Mouse (Mus musculus) heart, embryonic 14.5 days (tissue): ENCODE results near the gene Gse1. TPM values are rescaled to one million over a fixed set of nuclear protein-coding genes. Genes with fewer than 3 reads are reported as not detected.
A peak's percentile ranks its signal among the peaks of the same experiment; 100 is the strongest.

Source experiments
- ATAC-seq: fragments of 200-750 bp; cut with Nextera tagmentation; 2 replicates; pipeline ENCODE4 v1.8.0; 2017; ENCODE audit warnings: low read depth, moderate TSS enrichment; ENCODE audit not compliant: insufficient number of reproducible peaks, insufficient read depth, low FRiP score
- H3K27ac ChIP-seq, 2 experiments: fragments of 200-500 bp in 1 of 2; fragments of 300-500 bp in 1 of 2; sonication (generic) in 1 of 2; replicated peaks in 1 of 2; 2 replicates each; pipeline ENCODE4 v1.5.1; 2012 to 2014; ENCODE audit warnings: low read depth in 2 of 2, low read length in 2 of 2, control low read depth in 1 of 2, mild to moderate bottlenecking in 1 of 2, mixed read lengths in 1 of 2; ENCODE audit not compliant: control insufficient read depth in 1 of 2, insufficient read depth in 1 of 2
- H3K27me3 ChIP-seq: fragments of 300-500 bp; sonication (generic); 2 replicates; pipeline ENCODE4 v1.6.1; 2014; ENCODE audit warnings: mild to moderate bottlenecking, low read length, control low read depth; ENCODE audit not compliant: control insufficient read depth, insufficient read depth
- H3K36me3 ChIP-seq: fragments of 300-500 bp; sonication (generic); 2 replicates; pipeline ENCODE4 v1.6.1; 2014; ENCODE audit warnings: mild to moderate bottlenecking, control low read depth, low read length, mixed read lengths; ENCODE audit not compliant: control insufficient read depth, insufficient read depth
- H3K4me1 ChIP-seq, 2 experiments: fragments of 200-500 bp in 1 of 2; fragments of 300-500 bp in 1 of 2; sonication (generic) in 1 of 2; 2 replicates each; pipeline ENCODE4 v1.6.1; 2012 to 2014; ENCODE audit warnings: low read length in 2 of 2, control low read depth in 1 of 2, mixed read lengths in 1 of 2; ENCODE audit not compliant: control insufficient read depth in 2 of 2, insufficient read depth in 2 of 2
- H3K4me2 ChIP-seq: fragments of 300-500 bp; sonication (generic); 2 replicates; pipeline ENCODE4 v1.6.1; 2014; ENCODE audit warnings: mild to moderate bottlenecking, low read length
- H3K4me3 ChIP-seq, 2 experiments: fragments of 200-500 bp in 1 of 2; fragments of 300-500 bp in 1 of 2; sonication (generic) in 1 of 2; 2 replicates each; pipeline ENCODE4 v1.5.1; 2012 to 2014; ENCODE audit warnings: low read length in 2 of 2, mild to moderate bottlenecking in 2 of 2, control low read depth in 1 of 2, low read depth in 1 of 2, moderate library complexity in 1 of 2; ENCODE audit not compliant: control insufficient read depth in 1 of 2, insufficient read depth in 1 of 2
- H3K9ac ChIP-seq: fragments of 300-500 bp; sonication (generic); 2 replicates; pipeline ENCODE4 v1.6.1; 2014; ENCODE audit warnings: mild to moderate bottlenecking, low read length
- H3K9me3 ChIP-seq: fragments of 300-500 bp; sonication (generic); 2 replicates; pipeline ENCODE4 v1.6.1; 2016; ENCODE audit warnings: low read length, control low read depth; ENCODE audit not compliant: control insufficient read depth
- WGBS: fragments of 180-500 bp; shearing (Covaris S2); extraction: QIAGEN DNeasy Blood & Tissue Kit; methylation state at CpG from one replicate; pipeline ENCODE4 v1.1.7; 2014; 5-methylcytosine and 5-hydroxymethylcytosine counted together
- polyA plus RNA-seq: library from polyadenylated mRNA; unstranded; fragments of >200 nt; fragmentation: Nextera tagmentation; extraction: Ambion mirVana; gene quantifications from 2 replicates; pipeline ENCODE4 v1.2.1, GENCODE M21; 2014

Gene Gse1
- polyA plus RNA-seq, 1 experiment from 2014 or later, result 12.2 TPM

DNA sequence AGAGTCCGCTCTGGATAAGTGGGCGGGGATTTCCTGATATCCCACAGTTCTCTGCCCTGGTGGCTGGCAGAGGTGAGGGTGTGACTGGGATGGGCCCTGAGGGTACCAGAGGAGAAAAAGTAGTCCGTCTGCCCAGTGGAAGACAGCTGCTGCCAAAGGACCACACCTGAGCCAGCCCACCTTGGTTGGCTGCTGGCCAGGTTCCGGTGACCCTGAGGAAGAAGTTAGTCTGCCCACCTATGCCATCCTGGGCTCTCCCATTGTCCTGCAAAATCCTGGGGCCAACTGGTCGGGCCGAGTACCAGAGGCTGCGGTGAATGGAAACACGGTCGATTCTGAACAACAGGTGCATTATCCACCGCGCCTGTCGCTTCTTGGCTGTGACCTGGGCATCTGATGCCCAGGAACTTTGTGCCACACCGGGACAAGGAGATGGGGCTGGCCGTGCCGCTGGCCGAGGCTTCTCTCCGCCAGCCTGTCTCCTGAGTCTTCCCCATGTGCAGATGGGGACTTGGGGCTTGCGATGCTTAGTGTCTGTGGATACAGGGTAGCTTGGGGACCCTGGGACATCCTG is 326.3 kb downstream of the Gse1 start:
- 85% methylated on average over 18 of the region's 18 CpGs for WGBS
- ATAC-seq, result no peak
- Histone ChIP-seq H3K9me3 (no peaks in the 10 kb centered on the region), H3K27me3 (no peaks in the 10 kb centered on the region), H3K9ac (peak overlapping the region; percentile 72; the same call in 1 of the 2 replicates), H3K4me2 (peak overlapping the region; percentile 61; the same call in 1 of the 2 replicates), H3K36me3 (peaks cover 34% of the 10 kb centered on the region), H3K27ac (peak overlapping the region in 1 of 2 experiments; percentile 98; a peak in 2 of 4 replicates), H3K4me1 (peaks cover 81 to 99% of the 10 kb centered on the region in 2 experiments), H3K4me3 (no peak overlapping the region)

DNA sequence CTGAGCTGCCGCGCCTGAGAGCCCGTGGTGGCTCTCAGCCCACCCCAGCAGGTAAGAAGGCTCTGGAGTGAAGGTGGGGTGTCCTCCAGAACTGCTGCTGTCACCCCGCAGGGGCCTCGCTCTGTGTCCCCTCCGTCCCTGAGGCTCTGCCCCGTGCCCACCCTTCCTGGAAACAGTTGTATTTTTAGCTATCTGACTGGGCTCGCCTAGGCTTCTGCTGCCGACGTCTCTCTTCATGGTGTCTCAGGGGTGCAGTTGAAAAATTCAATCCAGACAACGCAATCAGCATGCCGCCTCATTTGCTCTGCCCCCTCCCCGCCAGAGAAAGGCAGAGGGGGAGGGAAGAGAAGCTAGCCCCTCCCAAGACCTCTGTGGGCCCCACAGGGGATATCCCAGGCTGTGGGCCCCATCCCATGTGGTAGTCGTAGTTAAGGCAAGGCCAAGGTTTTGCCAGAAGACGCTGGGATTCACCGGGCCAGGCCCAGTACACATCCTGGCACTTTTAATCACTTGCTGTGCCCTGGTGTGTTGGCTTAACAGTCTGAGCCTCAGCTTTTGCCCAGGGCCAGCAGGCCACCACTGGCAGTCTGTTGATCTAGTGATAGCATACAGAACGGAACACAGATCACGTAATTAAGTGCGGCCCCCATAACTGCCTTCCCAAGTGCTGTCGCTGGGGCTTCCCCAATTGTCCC is 328.1 kb downstream of the Gse1 start:
- H3K9ac ChIP-seq, result peak overlapping the region; percentile 72
- peaks cover 37% of the 10 kb centered on the region for H3K36me3 ChIP-seq
- H3K27me3 ChIP-seq, result no peaks in the 10 kb centered on the region
- ATAC-seq, result no peak
- H3K4me1 ChIP-seq, result peaks cover 75 to 97% of the 10 kb centered on the region in 2 experiments
- no peaks in the 10 kb centered on the region for H3K9me3 ChIP-seq
- peak overlapping the region; percentile 96 to 98 for H3K27ac ChIP-seq
- H3K4me3 ChIP-seq, result peak overlapping the region; percentile 23 to 27
- peak overlapping the region; percentile 61 for H3K4me2 ChIP-seq
- WGBS, result 24% methylated on average over 20 of the region's 20 CpGs

DNA sequence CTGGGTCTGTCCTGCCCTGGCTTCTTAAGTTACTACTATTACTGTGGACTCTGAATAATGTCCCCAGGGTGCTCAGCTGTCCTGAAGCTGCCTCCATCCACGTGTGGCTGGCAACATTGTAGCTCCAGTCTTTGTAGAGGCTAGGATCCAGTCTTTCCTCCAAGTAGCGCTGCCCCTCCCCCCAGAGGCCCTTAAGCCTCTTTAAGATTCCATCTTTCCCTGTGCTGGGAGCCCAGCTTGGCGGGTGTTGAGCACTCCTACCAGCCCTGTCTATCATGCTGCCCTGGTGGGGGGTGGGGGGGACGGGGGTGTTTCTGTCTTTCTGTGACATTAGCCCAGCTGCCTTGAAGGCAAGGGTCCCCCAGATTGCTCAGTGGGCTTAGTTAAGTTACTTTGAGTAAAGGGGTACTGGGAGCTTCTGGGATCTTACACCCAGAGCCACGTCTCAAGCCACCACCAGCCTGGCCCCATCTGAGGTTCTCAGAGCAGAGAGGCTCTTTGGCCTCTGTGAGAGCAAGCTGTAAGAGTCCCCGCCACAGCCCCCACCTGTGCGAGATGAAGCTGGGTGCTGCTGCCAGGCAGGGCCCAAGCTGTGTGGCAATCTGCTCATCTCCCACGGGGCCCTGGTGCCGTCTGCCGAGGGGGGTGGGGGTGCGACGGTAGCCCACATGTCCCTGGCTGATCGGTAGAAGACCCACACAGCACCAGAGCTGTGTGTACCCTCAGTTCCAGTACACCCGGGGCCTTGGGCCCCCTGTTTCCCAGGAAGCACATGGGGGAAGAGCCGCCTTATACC is 329.1 kb downstream of the Gse1 start:
- H3K36me3 ChIP-seq, result peaks cover 37% of the 10 kb centered on the region
- no peak overlapping the region for H3K4me3 ChIP-seq
- H3K27me3 ChIP-seq, result no peaks in the 10 kb centered on the region
- no peak for ATAC-seq
- peaks cover 75 to 97% of the 10 kb centered on the region in 2 experiments for H3K4me1 ChIP-seq
- peak overlapping the region; percentile 96 to 98 for H3K27ac ChIP-seq
- WGBS, result 55% methylated on average over 15 of the region's 15 CpGs
- no peaks in the 10 kb centered on the region for H3K9me3 ChIP-seq
- peak overlapping the region; percentile 72; the same call in 1 of the 2 replicates for H3K9ac ChIP-seq
- peak overlapping the region; percentile 61; the same call in 1 of the 2 replicates for H3K4me2 ChIP-seq

DNA sequence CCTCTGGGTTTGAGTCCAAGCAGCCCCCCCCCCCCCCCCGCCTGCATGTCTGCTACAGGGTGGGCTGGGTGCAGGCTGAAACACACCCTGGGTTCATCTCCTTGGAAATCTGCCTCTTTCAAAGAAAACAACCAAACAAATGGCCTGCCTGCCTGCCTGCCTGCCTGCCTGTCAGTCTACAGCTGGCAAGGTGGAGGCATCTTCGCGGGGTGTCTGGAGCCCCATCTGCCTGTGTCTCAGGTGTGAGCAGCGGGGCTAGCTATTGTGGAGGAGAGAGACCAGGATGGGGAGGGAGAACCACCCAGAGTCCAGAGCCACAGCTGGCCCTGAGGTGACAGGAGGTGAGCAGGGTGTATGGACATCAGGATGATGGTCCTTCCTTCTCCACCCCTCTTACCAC is 329.9 kb downstream of the Gse1 start:
- WGBS, result 69% methylated on average over 4 of the region's 4 CpGs
- Histone ChIP-seq H3K9ac (no peak overlapping the region), H3K27me3 (no peaks in the 10 kb centered on the region), H3K4me2 (no peak overlapping the region), H3K4me3 (no peak overlapping the region), H3K4me1 (peaks cover 76 to 97% of the 10 kb centered on the region in 2 experiments), H3K36me3 (peaks cover 36% of the 10 kb centered on the region), H3K27ac (no peak overlapping the region), H3K9me3 (no peaks in the 10 kb centered on the region)
- ATAC-seq, result no peak

DNA sequence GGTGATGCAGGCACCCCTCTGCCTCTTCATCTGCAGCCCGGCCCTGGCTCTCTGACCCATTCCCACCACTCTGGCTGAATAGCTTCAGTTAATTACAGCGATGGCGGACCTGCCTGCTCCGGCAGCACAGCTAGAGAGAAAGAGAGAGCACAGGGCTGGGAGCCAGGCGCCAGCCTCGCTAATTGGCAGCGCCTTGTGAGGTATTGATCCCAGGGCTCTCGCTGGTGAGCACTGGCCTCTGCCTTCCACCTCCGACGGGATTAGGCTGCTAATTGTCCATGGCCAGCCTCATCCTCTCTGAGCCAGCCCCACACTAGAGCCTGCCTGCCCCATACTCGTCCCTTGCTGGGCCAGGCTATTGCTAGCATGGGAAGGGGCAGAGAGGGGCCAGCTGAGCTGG is 331.4 kb downstream of the Gse1 start:
- 60% methylated on average over 11 of the region's 11 CpGs for WGBS
- ATAC-seq, result no peak
- peaks cover 22% of the 10 kb centered on the region for H3K36me3 ChIP-seq
- H3K9ac ChIP-seq, result no peak overlapping the region
- H3K27ac ChIP-seq, result no peak overlapping the region
- H3K4me1 ChIP-seq, result peaks cover 79 to 98% of the 10 kb centered on the region in 2 experiments
- no peaks in the 10 kb centered on the region for H3K27me3 ChIP-seq
- H3K4me3 ChIP-seq, result no peak overlapping the region
- H3K9me3 ChIP-seq, result no peaks in the 10 kb centered on the region
- H3K4me2 ChIP-seq, result no peak overlapping the region

DNA sequence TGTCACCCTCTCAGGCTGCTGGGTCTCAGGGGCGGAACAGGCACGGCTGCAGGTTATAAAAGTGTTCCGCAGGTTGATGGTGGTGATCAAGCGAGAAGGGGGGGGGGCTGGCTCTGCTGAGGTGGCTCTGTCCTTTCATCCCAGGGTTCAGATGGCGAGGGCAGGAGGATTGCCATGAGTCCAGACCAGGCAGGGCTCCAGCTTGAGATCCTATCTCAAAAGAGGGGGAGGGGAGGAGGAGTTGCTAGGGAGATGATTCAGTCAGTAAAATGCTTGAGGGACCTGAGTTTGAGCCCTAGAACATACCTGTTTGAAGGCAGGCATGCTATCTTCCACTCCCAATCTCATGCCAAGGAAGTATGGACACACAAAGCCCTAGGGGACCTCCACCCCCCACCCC is 332.3 kb downstream of the Gse1 start:
- no peaks in the 10 kb centered on the region for H3K27me3 ChIP-seq
- H3K9me3 ChIP-seq, result no peaks in the 10 kb centered on the region
- H3K36me3 ChIP-seq, result peaks cover 25% of the 10 kb centered on the region
- no peak overlapping the region for H3K4me3 ChIP-seq
- peaks cover 78 to 98% of the 10 kb centered on the region in 2 experiments for H3K4me1 ChIP-seq
- ATAC-seq, result no peak
- no peak overlapping the region for H3K4me2 ChIP-seq
- H3K9ac ChIP-seq, result no peak overlapping the region; the same call in 1 of the 2 replicates
- H3K27ac ChIP-seq, result no peak overlapping the region
- WGBS, result 82% methylated on average over 5 of the region's 5 CpGs

DNA sequence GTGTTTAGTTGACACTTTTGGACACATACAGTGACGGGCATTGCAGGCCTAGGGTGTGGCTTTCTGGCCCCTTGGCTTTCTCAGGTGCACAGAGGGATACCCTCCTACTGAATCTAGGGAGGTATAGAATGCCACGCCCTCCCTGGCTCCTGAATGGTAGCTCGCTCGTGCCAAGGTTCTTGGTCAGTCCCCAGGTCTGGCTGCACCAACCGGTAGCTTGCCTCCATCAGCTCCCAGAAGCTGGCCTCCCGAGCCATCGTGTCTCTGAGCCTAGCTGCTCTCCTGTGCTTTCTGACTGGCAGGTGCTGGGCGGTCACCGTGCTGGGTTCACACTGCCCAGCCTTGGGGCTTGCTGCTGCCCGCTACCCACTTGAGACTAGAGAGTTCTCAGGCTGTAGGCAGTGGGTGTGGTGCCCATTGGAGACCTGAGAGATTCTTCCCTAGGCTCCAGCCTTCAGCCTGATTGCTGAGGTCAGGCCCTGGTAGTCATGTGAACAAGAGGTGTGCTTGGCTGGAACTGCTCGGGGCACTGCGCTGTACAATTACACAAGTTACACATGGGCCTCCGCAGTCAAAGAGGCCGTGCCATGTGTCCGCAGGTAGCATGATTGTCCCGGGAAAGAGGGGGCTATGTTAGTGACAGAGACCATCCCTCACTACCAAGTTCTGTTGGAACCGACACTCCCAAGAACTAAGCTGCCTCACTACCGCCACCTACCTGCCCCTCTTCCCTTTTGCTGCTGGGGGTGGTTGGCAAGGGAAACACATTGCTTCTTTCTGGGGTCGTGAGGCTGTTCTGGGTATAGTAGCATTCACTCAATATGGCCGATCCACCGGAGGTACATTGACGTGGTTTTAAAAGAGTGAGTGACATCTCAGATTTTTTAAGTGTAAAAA is 333.5 kb downstream of the Gse1 start:
- H3K4me2 ChIP-seq, result no peak overlapping the region
- H3K27ac ChIP-seq, result peak overlapping the region in 1 of 2 experiments; percentile 87; a peak in 3 of 4 replicates
- no peaks in the 10 kb centered on the region for H3K9me3 ChIP-seq
- no peaks in the 10 kb centered on the region for H3K27me3 ChIP-seq
- no peak for ATAC-seq
- WGBS, result 70% methylated on average over 22 of the region's 22 CpGs
- no peak overlapping the region for H3K4me3 ChIP-seq
- peaks cover 68 to 94% of the 10 kb centered on the region in 2 experiments for H3K4me1 ChIP-seq
- H3K9ac ChIP-seq, result peak overlapping the region; percentile 51
- peaks cover 37% of the 10 kb centered on the region for H3K36me3 ChIP-seq
